Mouse (Mus musculus) neural tube, embryonic 15.5 days (tissue): Measurements from ENCODE around the gene Gm26897. TPM values are rescaled to one million over a fixed set of nuclear protein-coding genes. Genes with fewer than 3 reads are reported as not detected.

Source experiments
- ATAC-seq: fragments of 200-750 bp; cut with Nextera tagmentation; 2 replicates; pipeline ENCODE4 v1.8.0; 2017; ENCODE audit warnings: mild to moderate bottlenecking, moderate TSS enrichment, moderate library complexity; ENCODE audit not compliant: low FRiP score
- H3K27ac ChIP-seq: fragments of 300-500 bp; sonication (generic); replicated peaks from 2 replicates; pipeline ENCODE4 v1.5.1; 2015; ENCODE audit warnings: mild to moderate bottlenecking, inconsistent platforms
- H3K27me3 ChIP-seq: fragments of 300-500 bp; sonication (generic); replicated peaks from 2 replicates; pipeline ENCODE4 v1.6.1; 2015; ENCODE audit warnings: inconsistent platforms
- H3K36me3 ChIP-seq: fragments of 300-500 bp; sonication (generic); 2 replicates; pipeline ENCODE4 v1.6.1; 2015; ENCODE audit warnings: inconsistent platforms
- H3K4me1 ChIP-seq: fragments of 300-500 bp; sonication (generic); 2 replicates; pipeline ENCODE4 v1.6.1; 2015; ENCODE audit warnings: inconsistent platforms
- H3K4me2 ChIP-seq: fragments of 300-500 bp; sonication (generic); 2 replicates; pipeline ENCODE4 v1.6.1; 2015; ENCODE audit warnings: inconsistent platforms, mild to moderate bottlenecking, moderate library complexity
- H3K4me3 ChIP-seq: fragments of 300-500 bp; sonication (generic); replicated peaks from 2 replicates; pipeline ENCODE4 v1.5.1; 2015; ENCODE audit warnings: mild to moderate bottlenecking, inconsistent platforms
- H3K9ac ChIP-seq: fragments of 300-500 bp; sonication (generic); replicated peaks from 2 replicates; pipeline ENCODE4 v1.6.1; 2015; ENCODE audit warnings: mild to moderate bottlenecking, inconsistent platforms
- H3K9me3 ChIP-seq: fragments of 300-500 bp; sonication (generic); replicated peaks from 2 replicates; pipeline ENCODE4 v1.6.1; 2016; ENCODE audit warnings: inconsistent platforms
- WGBS: fragments of 180-500 bp; shearing (Covaris S2); methylation state at CpG from one replicate; pipeline ENCODE4 v1.1.7; 2015; ENCODE audit warnings: mixed read lengths; 5-methylcytosine and 5-hydroxymethylcytosine counted together
- polyA plus RNA-seq: library from polyadenylated mRNA; unstranded; fragments of >200 nt; fragmentation: Nextera tagmentation; extraction: Ambion mirVana; gene quantifications from 2 replicates; pipeline ENCODE4 v1.2.1, GENCODE M21; 2015

Gene Gm26897
- polyA plus RNA-seq, 1 experiment from 2014 or later: not detected

DNA sequence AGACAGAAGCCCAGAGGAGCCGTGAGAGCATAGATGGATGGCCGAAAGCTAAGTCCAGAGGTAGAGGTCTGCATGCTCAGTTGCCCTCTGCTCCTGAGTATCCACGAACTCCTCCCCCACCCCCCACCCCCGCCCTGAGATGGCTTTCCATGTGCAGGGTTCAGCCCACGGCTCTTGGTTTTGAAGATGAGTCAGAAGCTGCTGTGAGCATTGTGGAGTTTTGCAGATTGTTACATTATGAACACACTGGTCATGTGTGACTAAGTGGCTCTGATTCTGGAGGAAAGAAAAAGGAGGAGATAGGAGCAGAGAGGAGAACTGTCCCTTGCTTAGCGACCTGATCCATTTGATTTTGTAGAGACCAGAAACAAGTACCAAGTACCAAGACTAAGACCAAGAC is 42.5 kb downstream of the Gm26897 start:
- 91% methylated on average over 6 of the region's 6 CpGs for WGBS
- ATAC-seq: no peak

DNA sequence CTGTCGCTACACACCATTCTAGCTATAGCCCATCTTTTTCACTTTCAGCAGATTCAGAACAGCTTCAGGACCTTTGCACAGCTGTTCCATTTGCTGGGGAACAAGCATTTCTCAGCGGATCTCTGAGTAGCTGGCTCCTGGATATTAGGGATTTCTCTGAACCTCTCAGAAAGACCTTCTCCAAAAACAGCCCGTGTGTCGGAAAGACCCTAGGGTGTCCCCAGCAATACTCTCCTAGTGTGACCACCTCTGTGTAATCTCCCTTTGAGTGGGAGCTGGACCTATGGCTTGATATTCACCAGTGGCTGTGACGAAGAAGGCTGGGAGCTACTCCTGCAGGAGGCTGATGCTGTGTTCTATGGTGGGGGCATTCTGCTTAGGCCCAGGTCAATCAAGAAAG is 44.4 kb downstream of the Gm26897 start:
- no peak for ATAC-seq
- H3K9ac ChIP-seq: no peak overlapping the region
- no peak overlapping the region for H3K27ac ChIP-seq
- no peaks in the 10 kb centered on the region for H3K9me3 ChIP-seq
- H3K4me2 ChIP-seq: no peak overlapping the region
- 74% methylated on average over 5 of the region's 5 CpGs for WGBS
- H3K4me3 ChIP-seq: no peak overlapping the region
- H3K4me1 ChIP-seq: peaks cover 6% of the 10 kb centered on the region
- H3K36me3 ChIP-seq: no peaks in the 10 kb centered on the region
- H3K27me3 ChIP-seq: no peaks in the 10 kb centered on the region

More for the DNA sequence above, 42.5 kb downstream of the Gm26897 start:
- Histone ChIP-seq H3K27ac (no peak overlapping the region), H3K4me1 (peaks cover 20% of the 10 kb centered on the region), H3K4me2 (no peak overlapping the region), H3K9ac (no peak overlapping the region), H3K9me3 (no peaks in the 10 kb centered on the region), H3K36me3 (no peaks in the 10 kb centered on the region), H3K27me3 (no peaks in the 10 kb centered on the region), H3K4me3 (no peak overlapping the region)

GRCm38 (mm10) chr5:111779776-111780485 is 46.2 kb downstream of the Gm26897 start:
- H3K27ac ChIP-seq: no peak overlapping the region
- no peaks in the 10 kb centered on the region for H3K36me3 ChIP-seq
- 92% methylated on average over 10 of the region's 10 CpGs for WGBS
- H3K4me1 ChIP-seq: no peaks in the 10 kb centered on the region
- no peaks in the 10 kb centered on the region for H3K9me3 ChIP-seq
- no peak overlapping the region for H3K4me3 ChIP-seq
- ATAC-seq: no peak
- no peaks in the 10 kb centered on the region for H3K27me3 ChIP-seq
- H3K4me2 ChIP-seq: no peak overlapping the region
- H3K9ac ChIP-seq: no peak overlapping the region
